Mouse (Mus musculus) brain, embryonic 14.5 days (tissue): ENCODE measurements around the gene Tmem150a. TPM values are rescaled to one million over a fixed set of nuclear protein-coding genes. Genes with fewer than 3 reads are reported as not detected.
A peak's percentile ranks its signal among the peaks of the same experiment; 100 is the strongest.

ENCODE experiments used
- DNase-seq: peaks from one replicate; pipeline ENCODE4 v3.0.0-alpha.2; 2011; ENCODE audit warnings: low read depth
- CTCF ChIP-seq: fragments of 200-500 bp; IDR thresholded peaks from 2 replicates; pipeline ENCODE4 v1.5.1; 2012; ENCODE audit warnings: inconsistent platforms, mild to moderate bottlenecking, moderate library complexity, borderline replicate concordance; ENCODE audit not compliant: insufficient read depth, insufficient read length; ENCODE audit errors: extremely low read depth
- POLR2A ChIP-seq: fragments of 200-500 bp; IDR thresholded peaks from 2 replicates; pipeline ENCODE4 v1.6.1; 2012; ENCODE audit warnings: mild to moderate bottlenecking, inconsistent platforms, borderline replicate concordance; ENCODE audit not compliant: poor library complexity, insufficient read depth, insufficient read length, severe bottlenecking; ENCODE audit errors: extremely low read depth
- polyA plus RNA-seq: library from polyadenylated mRNA; depleted of rRNA; stranded (reverse); fragments of >200 nt; gene quantifications from 2 replicates; pipeline ENCODE4 v1.2.3, GENCODE M21; 2012

Tmem150a gene
- polyA plus RNA-seq, 1 experiment: 37.0 TPM

GRCm38 (mm10) chr6:72356001-72356532, 820 bp downstream of the Tmem150a start:
- TF ChIP-seq CTCF (no peak), POLR2A (no peak)
- no peak for DNase-seq

DNA sequence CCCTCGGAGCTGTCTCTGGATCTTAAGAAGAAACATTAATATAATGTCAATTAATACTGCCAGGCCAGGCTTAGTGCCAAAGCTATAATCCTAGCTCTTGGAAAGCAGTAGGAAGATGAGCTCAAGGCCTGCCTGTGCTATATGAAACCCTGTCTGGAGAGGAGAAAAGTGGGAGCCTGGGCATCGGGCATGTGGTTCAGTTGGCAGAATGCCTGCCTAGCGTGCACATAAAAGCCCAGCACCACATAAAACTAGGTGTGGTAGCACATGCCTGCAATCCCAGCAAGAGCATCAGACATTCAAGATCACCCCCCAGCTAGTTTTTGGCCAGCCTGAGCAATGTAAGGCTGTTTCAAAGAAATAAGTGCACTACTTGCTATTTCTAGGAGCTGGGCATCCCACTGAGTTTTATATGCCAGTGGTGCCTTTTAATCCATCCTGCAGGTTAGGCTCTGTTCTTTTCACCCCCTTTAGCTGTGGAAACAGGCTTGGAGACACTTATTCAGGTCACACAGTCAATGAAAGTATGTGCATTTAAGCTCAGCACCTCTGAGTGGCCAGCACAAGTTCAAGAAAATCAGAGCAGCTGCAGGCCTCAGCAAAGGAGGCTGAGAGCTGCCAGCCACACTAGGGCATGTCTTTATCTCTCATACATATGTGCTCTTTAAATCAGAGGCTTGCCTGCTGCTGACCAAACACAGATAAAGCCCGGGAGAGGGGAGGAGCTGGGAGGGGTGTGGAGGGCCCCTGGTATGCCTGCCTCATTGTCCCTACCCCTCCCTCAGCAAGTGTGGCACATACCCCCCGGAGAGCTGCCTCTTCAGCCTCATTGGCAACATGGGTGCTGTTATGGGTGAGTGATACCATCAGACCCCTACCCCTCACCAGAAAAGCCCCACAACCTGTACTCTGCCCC, 2.2 kb downstream of the Tmem150a start:
- peak; percentile 35 for DNase-seq
- TF ChIP-seq CTCF (no peak), POLR2A (no peak)

DNA sequence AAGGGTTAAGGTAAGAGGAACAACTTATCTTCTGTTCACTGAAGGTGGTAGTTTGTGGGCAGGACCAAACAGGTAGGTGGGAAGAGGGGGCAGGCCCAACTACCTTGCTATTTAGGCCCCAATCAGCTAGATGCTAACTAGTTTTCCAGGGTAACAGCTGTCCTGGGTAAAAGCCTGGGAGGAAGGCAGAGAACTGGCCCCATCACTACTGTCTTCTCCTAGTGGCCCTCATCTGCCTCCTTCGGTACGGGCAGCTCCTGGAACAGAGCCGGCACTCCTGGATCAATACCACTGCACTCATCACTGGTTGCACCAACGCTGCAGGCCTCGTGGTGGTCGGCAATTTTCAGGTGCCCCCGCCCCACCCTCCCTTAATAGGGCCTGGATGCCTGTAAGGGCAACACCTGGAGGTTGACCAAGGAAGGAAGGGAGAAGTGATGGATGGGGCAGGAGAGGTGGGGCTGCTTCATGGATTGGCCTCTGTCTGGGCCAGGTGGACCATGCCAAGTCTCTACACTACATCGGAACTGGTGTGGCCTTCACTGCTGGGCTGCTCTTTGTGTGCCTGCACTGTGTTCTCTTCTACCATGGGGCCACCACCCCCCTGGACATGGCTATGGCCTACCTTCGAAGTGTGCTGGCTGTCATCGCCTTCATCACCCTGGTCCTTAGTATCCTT, 3.0 kb downstream of the Tmem150a start:
- TF ChIP-seq POLR2A: no peak
- no peak for TF ChIP-seq CTCF

DNA sequence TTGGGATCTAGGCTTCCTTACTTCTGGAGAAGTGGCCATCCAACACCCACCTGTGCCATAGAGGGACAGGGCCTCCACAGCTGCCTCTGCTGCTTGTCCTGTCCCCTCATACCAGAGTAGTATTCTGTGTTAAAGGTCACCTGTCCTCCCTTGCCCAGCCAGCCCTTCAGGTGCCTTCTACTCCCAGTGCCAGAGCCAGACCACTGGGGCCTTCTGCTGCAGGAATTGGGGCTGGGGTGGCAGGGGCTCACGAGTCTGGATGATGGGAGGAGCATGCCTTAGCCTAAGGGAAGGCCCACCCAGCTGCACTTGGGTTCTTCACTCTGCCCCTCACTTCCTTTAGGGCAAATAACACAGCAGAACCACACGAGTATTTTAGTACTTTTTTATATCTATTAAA, 4.1 kb downstream of the Tmem150a start:
- no peak for TF ChIP-seq CTCF
- no peak for TF ChIP-seq POLR2A
- no peak for DNase-seq

More for the DNA sequence above, 3.0 kb downstream of the Tmem150a start:
- no peak for DNase-seq

GRCm38 (mm10) chr6:72359891-72360598, 4.8 kb downstream of the Tmem150a start:
- TF ChIP-seq CTCF: no peak
- DNase-seq: no peak

GRCm38 (mm10) chr6:72360599-72360935, 5.3 kb downstream of the Tmem150a start:
- no peak for DNase-seq
- no peak for TF ChIP-seq POLR2A
- no peak for TF ChIP-seq CTCF

DNA sequence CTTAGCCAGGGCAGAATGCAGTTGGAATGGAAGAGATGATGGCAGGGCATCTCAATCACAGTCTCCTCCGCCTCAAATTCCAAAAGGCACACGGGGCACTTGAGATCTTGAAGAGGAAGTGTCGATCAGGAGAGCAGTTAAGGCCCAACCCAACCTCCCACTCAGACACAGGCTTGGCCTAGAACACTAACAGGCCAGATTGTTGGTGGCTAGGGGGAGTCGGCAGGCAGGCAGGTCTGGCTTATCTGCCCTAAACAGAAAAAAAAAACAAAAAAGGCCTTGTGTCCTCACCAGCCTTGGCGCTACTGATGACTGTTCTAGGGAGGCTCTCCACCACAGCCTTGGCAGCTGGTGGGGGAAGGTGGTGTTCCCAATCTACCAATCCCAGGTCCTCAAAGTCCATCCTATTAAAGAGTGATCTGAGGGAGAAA, 5.9 kb downstream of the Tmem150a start:
- no peak for DNase-seq
- no peak for TF ChIP-seq POLR2A
- TF ChIP-seq CTCF: no peak

DNA sequence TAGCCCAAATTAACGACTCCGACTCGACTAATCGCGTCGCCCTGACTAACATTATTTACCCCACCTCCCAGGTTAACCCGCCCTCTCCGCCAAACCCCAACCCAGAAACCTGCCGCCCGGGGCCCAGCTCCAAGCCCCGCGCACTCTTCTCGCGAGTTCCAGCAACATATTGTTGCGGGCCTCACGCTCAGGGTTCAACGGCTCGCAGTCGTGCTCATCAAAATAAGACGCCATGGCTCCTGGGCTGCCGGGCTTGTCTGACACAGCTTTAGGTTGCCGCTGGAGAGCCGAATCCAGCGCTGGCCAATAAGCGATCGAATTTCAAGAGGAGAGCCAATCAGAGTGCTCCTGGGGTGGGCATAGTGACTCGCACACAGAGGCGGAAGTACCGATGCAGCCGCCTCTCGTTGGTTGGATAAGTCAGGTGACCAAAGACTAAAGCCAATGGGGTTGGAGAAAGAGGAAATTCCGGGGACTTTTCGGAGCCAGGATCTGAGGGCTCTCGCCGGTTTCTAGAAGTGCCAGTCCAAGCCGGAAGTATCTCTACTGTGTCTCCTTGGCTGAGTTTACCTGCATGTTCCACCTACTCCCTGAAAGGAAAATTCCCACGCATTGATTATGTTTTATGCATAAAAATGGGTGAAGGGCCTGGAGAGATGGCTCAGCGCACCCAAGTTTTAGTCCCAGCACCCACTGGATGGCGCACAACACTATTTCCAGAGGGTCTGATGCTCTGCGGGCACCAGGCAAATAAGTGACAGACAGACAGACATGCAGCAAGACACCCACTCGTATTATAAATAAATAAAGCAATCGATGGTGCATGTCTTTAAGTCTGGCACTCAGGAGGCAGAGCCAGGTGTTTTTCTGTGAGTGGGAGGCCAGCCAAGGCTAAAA, 7.1 kb downstream of the Tmem150a start:
- peak; percentile 99 for DNase-seq
- peak; percentile 23; the same call in 1 of the 2 replicates for TF ChIP-seq CTCF
- peak; percentile 43; the same call in 1 of the 2 replicates for TF ChIP-seq POLR2A

DNA sequence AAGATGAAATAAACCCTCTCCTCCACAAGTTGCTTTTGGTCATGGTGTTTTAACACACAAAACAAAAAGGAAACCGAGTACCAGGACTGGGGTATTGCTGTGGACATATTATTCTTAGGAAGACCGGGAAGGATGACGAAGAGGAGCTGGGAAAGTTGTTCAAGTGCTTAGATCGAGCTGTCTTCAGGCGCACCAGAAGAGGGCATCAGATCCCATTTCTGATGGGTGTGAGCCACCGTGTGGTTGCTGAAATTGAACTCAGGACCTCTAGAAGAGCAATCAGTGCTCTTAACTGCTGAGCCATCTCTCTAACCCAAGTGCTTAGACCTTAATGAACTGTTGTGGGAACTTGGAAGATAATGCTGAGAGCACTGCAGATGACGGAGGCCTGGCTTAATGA, 8.8 kb downstream of the Tmem150a start:
- 0 out of 2 replicates have a peak, but pooled peaks have one; percentile 1 for TF ChIP-seq CTCF
- TF ChIP-seq POLR2A: no peak
- no peak for DNase-seq

DNA sequence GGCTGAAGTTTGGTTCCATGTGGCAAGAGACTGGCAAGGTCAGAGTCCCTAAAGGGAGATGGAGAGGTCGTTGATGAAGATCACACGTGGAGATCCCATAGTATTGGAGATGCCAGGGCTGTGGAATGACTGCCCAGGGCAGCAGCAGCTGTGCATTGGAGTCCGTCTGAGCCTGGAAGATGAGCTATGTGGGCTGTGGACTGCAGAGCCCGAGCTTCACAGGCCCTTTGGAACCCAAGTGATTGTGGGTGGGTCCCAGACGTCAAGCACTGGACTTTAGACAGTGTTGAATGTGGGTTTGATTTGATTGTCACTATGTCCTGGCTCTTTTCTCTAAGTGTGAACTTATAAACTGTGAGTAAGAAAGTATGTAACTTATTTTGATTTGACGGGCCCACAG, 9.7 kb downstream of the Tmem150a start:
- TF ChIP-seq CTCF (no peak), POLR2A (no peak)
- no peak for DNase-seq
